Mouse (Mus musculus): Measurements from ENCODE around the gene Dmac1.
"Not testable (repeated sequence)": the region's sequence is repeated elsewhere in the genome, so short reads cannot be mapped to it uniquely, and the experiment has no call there.

The Dmac1 gene

GRCm38 (mm10) chr4:75278197-75279175 is at the start of gene Dmac1:
TSS of gene Dmac1 (minus strand) at chr4:75278305.
- peak; percentile 91 for DNase-seq (ENCODE audit: low spot score)

DNA sequence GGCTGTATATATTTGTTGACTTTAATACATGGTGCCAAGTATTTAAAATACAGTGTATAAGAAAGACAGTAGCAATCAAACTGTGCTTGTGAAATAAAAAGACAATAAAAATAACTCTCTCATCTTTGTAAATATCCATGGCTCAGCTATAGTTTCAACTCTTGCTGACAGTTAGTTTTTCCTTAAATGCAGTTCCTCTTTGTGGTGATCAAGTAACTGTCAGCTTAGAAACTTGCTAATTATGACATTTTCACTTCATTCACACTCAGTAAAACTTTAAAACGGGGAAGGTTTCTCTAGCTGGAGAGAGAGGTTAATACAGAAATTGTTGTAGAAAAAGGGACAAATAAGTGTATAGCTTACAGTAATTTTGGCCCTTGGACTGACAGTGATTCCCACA is 37.3 kb upstream of the Dmac1 start:
- DNase-seq (ENCODE audit: low spot score): no peak

DNA sequence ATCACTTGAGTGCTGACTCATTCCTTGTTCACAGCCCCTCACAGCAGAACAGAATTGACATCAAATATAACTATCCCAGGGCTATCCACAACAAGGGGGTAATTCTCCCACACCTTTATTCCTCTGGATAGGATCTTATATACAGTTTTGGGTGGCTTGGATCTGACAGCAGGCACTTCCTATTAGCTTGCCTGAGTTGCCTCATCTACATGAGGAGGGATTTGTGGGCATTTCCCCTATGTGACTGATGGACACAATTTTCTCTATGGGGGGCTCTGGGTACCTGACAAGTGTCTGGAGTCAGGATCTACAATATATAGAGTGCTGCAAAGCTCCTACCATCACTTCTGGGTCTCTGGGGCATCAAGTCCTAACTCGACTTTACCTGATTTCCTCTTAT is 36.9 kb upstream of the Dmac1 start:
- no peak for DNase-seq (ENCODE audit: low spot score)

DNA sequence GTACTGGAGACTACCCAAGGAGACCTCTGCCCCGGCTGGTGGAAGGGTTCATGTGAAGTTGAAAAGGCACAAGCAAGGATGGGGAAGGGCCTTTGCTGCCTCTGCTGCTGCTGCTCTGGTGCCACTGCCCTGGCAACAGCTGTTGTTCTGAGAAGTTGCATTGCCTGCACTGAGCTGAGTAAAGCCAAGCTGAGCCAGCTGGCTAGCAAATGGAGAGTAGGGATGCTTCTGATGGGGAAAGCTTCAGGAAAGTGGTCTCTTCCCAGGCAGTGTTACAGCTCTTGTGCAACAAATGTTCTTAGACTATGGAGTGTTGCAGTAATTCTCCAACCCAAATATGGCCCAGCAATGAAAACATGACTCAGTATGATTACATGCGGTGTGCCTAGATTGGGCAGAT is 33.8 kb upstream of the Dmac1 start:
- DNase-seq (ENCODE audit: low spot score): no peak

GRCm38 (mm10) chr4:75311305-75311704 is 33.2 kb upstream of the Dmac1 start:
- no peak for DNase-seq (ENCODE audit: low spot score)

GRCm38 (mm10) chr4:75300205-75300972 is 22.3 kb upstream of the Dmac1 start:
- no peak for DNase-seq (ENCODE audit: low spot score)

- no peak for DNase-seq (ENCODE audit: low spot score)
These were observed 14.2 kb upstream of the Dmac1 start for GRCm38 (mm10) chr4:75292315-75292714.

- DNase-seq (ENCODE audit: low spot score): no peak
These were observed 13.0 kb upstream of the Dmac1 start for GRCm38 (mm10) chr4:75291142-75291541.

- DNase-seq (ENCODE audit: low spot score): no peak
These were observed 473 bp downstream of the Dmac1 start for GRCm38 (mm10) chr4:75277467-75278196.

GRCm38 (mm10) chr4:75275737-75276136 is 2.4 kb downstream of the Dmac1 start:
- no peak for DNase-seq (ENCODE audit: low spot score)

DNA sequence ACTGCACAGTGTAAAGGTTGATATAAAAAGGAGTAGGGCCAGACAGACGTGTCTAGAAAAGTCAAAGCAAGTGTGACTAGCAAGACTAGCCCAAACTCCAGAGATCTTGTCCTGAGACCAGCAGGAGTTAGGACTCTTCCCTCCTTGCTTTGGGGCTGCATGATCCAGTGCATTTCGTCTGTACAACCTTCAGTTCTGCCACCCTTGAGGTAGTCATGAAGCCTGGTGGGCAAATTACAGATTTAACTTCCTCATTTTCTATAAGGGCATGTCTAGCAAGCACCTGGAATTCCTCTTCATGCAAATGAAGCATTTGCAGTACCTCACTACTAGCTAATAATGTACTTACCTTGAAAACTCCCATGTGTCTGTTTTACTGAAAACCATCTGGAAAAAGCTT is 10.2 kb downstream of the Dmac1 start:
- no peak for DNase-seq (ENCODE audit: low spot score)

DNA sequence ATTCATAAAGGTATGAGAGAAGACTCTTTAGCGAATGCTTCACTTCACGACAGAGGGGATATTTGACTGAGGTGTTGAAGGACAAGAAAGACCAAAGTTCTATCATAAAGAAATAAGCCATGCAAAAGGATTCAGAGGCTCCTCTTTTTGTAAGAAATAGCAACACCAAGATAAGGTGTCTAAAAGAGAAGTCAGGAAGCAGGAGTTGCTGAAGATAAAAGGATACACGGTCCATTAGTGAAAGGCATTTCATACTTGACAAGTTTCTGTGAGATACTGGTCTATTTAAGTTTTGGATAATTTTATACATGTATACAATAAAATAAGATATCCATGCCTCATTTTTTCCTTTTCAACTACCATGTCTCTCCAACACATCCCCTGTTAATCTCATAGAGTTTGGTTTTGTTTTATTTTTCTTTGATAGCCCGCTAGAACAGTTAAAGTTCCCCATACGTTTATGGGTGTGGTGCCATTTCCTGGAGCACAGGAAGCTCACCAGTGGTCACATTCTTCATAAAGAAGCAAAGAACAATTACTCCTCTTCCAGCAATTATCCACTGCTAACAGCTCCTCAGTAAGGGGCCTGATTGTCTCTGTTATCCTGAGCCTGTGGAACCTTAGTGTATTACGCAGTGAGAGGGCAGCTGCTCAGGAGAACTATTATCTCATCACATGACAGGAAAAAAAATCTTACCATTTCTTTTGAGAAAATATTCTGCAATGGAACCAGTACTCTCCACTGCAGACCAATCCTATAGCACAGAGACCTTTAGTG is 11.1 kb downstream of the Dmac1 start:
- DNase-seq (ENCODE audit: low spot score): no peak

DNA sequence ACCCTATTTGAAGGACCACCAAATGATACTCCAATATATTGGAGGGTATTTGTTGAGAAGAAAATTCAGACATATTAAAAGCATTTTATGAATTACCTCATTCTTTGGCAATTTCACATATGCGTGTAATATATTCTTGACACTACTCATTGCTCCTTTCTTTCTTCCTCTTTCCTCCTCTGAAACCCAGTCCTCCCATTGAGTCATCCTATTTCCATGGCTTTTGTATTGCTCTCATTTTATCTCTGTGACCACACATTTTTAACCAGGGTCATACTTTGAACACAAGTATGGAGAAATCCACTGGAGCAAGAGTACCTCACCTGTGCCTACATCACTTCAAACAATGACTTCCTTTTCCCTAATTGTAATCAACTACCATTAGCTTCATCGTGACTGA is 13.9 kb downstream of the Dmac1 start:
- DNase-seq (ENCODE audit: low spot score): no peak

DNA sequence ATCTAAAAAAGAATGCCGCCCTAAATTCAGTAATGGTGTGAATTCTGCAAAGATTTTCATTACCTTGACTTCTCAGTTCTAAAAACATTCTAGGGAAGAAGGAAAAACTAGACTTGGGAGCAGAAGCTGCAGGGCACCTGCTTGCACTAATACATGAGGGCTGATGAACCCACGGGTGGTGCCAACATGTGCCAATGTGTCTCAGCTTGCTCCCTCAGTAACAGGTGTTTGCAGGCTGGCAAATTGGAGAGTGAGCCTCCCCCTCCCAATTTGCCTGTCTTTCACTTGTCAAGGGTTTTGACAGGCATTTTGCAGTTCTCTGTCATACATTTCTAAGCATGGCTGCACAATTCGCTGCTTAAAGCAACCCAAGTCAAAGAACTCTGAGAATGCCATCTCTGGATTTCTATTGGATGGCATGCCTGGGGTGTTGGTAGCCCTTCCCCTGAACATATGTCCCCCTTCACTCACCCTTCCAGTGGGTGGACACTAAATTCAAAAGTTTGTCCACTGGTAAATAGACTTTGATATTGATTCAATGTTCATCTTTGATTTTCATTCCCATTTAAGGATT is 14.5 kb downstream of the Dmac1 start:
- no peak for DNase-seq (ENCODE audit: low spot score)

DNA sequence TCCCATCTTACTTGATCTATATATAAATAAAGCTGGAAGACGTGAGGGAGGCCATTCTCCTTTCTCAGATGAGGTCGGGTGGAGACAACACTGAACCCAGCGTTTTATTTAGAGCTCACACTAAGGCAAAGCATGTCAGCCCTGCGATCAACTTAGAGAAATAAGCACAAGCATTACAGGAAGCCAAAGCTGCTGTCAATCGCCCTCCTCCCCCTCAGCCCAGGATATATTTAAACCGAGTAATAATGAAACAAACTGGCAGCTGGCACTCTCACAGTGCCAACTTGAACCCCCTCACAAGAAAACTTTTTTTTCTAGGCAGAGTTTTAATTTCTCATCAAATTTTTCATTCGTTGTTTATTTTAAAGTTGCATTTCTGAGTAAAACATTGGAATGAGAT is 15.7 kb downstream of the Dmac1 start:
- DNase-seq (ENCODE audit: low spot score): no peak

DNA sequence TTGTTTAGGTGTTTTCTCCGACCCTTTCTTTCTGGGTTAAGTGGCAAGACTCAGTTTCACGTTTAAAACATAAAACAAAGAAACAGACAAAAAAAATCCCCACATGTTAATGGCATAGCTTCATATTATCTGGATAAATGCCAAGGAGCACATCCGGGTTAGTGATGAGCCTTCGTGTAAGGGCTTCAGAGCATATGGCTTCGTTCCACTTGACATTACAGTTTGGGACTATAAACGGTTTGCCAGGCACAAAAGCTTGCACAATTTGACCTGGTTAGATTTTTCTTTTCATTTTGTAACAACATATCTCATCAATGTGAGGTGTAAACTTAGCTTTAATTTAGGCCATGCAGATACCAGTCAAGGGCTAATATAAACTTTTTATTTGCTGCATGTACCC is 17.9 kb downstream of the Dmac1 start:
- no peak for DNase-seq (ENCODE audit: low spot score)

DNA sequence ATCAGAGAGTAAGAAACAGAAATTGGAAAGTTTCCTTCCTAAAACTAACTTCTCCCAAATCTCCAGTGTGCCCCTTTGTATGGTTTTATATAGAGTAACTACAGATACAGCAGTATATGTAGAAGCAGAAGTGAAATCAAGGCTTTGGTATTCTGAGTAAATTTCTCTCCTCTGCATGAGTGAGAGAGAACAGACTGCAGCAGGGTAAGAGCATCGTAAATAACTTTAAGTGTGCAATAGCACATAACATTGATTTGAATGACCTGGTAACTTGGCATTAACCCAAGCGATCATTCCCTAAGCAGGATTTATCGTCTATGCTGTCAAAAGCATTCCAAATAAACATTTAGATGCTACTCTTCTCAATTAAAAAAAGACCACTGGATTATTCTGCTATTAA is 18.7 kb downstream of the Dmac1 start:
- DNase-seq (ENCODE audit: low spot score): no peak

GRCm38 (mm10) chr4:75234602-75235001 is 43.5 kb downstream of the Dmac1 start:
- not testable (repeated sequence) for DNase-seq (ENCODE audit: low spot score)

Measured in urinary bladder, postnatal 25 days (tissue).